ENCODE assay signal across 28 mouse cellular contexts in the genomic region with DNA sequence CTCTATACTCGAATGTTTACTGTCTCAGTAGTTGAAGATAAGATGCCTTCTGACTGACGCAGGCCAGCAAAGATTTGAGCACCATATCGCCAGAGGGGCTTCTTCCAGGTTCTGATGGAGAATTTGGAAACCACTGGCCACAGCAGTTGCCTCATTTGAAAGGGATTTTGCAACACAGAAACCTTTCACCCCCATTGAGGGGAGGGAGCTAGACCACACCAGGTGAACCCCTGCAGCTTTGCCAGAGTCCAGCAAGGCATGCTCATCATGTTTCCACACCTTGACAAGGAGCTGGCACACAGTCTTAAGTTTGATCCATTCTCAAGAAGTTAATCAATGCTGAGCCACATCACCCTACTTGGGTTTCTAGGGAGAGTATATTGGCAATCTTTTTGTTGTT.
"Had no signal": no experiment of that assay in that cellular context is flagged by ENCODE, and none has a peak within 500 bp of the region (broad histone marks: within the 10 kb centered on the region; RNA-seq: fewer than 3 reads in every experiment).

No protein-coding gene starts in this region.

- H3K36me3 ChIP-seq: embryonic facial prominence, embryonic 10.5 days; embryonic facial prominence, embryonic 12.5 days; embryonic facial prominence, embryonic 13.5 days; embryonic facial prominence, embryonic 15.5 days; forebrain, embryonic 10.5 days; forebrain, embryonic 12.5 days; forebrain, embryonic 15.5 days had no signal

- H3K27me3 ChIP-seq: forebrain, embryonic 13.5 days; forebrain, embryonic 15.5 days had no signal

- H3K4me3 ChIP-seq: embryonic facial prominence, embryonic 10.5 days; embryonic facial prominence, embryonic 12.5 days; embryonic facial prominence, embryonic 13.5 days; embryonic facial prominence, embryonic 15.5 days; erythroblast, embryonic 14.5 days; forebrain, embryonic 10.5 days; forebrain, embryonic 12.5 days; forebrain, embryonic 13.5 days; forebrain, embryonic 15.5 days; gastrocnemius, adult 2 months had no signal

- H3K9me3 ChIP-seq: embryonic facial prominence, embryonic 10.5 days; embryonic facial prominence, embryonic 12.5 days; embryonic facial prominence, embryonic 13.5 days; embryonic facial prominence, embryonic 15.5 days; forebrain, embryonic 10.5 days; forebrain, embryonic 12.5 days; forebrain, embryonic 13.5 days; forebrain, embryonic 15.5 days had no signal

- H3K9ac ChIP-seq: embryonic facial prominence, embryonic 12.5 days; embryonic facial prominence, embryonic 13.5 days; embryonic facial prominence, embryonic 15.5 days; forebrain, embryonic 12.5 days; forebrain, embryonic 13.5 days; forebrain, embryonic 15.5 days; forebrain, postnatal 0 days had no signal

- H3K4me1 ChIP-seq: embryonic facial prominence, embryonic 10.5 days; embryonic facial prominence, embryonic 12.5 days; embryonic facial prominence, embryonic 13.5 days; embryonic facial prominence, embryonic 15.5 days; forebrain, embryonic 12.5 days; forebrain, embryonic 13.5 days; forebrain, embryonic 15.5 days had no signal

- ATAC-seq: forebrain, embryonic 13.5 days; forebrain, embryonic 14.5 days; forebrain, embryonic 15.5 days; forebrain, embryonic 16.5 days; forebrain, postnatal 0 days had no signal

- DNase-seq: cerebellum, adult 18-20 months; cerebellum, adult 2 months; cerebellum, adult 8-10 months; cerebellum, adult 9-10 months; cerebellum, adult 9-11 months; cerebellum, postnatal 10 days; cerebellum, postnatal 14 days; cerebellum, postnatal 25 days; cerebellum, postnatal 36 days; embryo, embryonic 11 days; forebrain, postnatal 0 days; gastrocnemius, adult 2 months; gastrocnemius, postnatal 10 days; gastrocnemius, postnatal 14 days; gastrocnemius, postnatal 25 days; gastrocnemius, postnatal 36 days; heart, adult 18-20 months had no signal

- H3K27ac ChIP-seq: embryonic facial prominence, embryonic 10.5 days; embryonic facial prominence, embryonic 12.5 days; embryonic facial prominence, embryonic 13.5 days; embryonic facial prominence, embryonic 15.5 days; forebrain, embryonic 10.5 days; forebrain, embryonic 12.5 days; forebrain, embryonic 13.5 days; forebrain, embryonic 15.5 days; gastrocnemius, adult 2 months had no signal

- H3K4me2 ChIP-seq: embryonic facial prominence, embryonic 12.5 days; embryonic facial prominence, embryonic 13.5 days; embryonic facial prominence, embryonic 15.5 days; forebrain, embryonic 12.5 days; forebrain, embryonic 13.5 days; forebrain, embryonic 15.5 days had no signal
